Mouse (Mus musculus): ENCODE measurements around the gene Ankrd53.
"Not testable (repeated sequence)": the region's sequence is repeated elsewhere in the genome, so short reads cannot be mapped to it uniquely, and the experiment has no call there.

The Ankrd53 gene

DNA sequence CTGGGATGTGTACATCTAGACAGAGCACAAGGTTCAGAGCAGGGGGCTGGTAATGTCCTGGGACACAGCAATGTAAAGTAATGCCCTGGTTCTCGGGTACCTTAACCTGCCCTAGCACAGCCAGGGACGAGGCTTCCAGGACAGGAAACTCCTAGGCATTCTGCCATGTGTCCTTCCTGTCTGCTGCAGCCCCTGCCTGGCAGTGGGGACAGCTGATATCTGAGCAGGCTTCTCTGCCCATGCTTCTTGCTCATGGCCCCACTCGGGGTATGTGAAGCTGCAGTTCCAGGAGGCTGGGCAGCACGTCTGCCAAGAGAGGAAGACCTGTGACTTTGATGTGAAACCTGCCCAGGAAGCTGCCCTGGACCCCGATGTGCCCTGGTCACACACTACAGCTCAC lies 6.0 kb downstream of the Ankrd53 start:
- no peak for DNase-seq

DNA sequence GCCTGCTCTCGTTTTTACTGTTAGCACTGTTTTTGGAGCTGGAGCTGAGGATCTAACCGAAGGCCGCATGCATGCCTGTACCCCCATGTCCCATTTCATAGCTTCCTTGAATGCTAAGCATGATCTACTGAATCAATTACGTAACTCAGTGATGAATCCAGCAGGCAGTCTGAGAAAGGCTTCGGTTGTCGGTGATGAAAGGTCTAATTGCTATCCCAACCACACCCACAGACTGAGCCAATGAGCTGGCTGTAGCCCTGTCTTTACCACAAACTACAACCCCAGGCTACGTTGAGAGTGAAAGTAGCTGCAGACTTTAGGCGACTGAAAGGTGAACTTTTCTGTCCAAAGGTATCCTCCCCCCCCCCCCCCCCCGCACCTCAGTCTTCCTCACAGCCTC lies 11.7 kb downstream of the Ankrd53 start:
- DNase-seq = no peak

DNA sequence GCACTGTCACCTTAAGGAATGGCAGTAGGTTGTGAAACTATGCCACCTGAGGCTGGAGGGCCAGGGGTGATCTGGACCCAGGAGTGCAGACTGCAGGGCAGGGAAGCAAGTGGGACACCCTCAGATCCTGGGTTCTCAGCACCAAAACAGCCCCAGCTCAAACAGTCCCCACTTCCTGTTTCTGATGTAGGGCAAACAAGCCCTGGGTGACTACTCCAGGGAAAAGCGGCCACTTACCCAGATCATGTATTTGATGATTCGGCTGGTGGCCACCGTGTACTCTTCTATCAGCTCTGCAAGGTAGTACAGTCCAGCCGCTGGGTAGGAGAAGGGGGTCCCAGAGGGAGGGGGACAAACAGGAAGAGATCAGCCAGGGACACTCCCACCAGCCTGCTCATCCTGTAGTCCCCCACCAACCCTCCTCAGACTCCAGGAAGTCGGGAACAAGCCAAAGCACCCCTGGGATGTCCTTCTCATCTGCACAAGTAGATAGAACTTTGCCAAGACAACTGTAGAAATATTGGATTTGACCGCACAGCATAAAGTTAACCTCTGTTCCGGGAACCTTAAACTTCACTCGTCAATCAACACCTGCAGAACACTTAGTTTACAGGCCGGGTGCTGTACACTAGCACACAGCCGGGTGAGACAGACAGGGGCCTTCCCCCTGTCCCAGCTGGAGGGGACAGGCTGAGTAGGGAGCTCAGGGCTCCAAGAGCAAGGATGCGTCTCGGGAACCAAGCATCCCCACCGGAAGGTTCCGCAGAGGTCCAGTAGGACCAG lies 12.5 kb downstream of the Ankrd53 start:
- DNase-seq = peak; percentile 40

DNA sequence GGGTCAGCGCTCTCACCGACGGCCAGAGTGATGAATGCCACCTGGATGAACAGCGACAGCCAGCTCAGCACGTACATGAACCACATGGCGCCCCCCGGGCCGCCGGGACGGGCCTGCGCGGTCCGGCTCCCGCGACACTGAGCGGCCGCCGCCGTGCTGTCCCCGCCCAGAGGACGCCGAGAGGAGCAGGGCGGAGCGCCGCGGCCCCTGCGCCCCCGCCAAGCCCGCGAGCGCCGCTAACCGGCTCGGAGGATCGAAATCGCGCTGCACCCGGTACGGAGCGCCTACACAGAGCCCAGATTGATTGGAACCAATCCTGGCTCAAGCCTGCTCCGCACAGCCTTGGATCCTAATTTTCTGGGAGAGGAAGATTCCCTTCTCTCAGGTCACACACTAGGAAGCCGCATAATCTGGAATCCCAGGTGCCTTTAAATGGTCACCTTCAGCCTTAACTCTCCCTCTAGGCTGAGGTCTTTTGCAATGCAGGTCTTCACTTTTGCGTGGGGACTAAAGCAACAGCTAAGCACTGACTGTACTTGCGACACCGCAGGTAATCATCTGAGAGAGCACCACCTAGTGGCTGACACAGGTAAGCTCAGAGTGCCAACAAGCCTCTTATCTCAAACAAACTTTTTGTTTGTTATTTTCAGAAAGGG lies 13.3 kb downstream of the Ankrd53 start, which contains the start of gene Tex261:
Gene Tex261 (minus strand): TSS at position 176 of the 656 bp plus-strand sequence.
- peak; percentile 95 for DNase-seq

DNA sequence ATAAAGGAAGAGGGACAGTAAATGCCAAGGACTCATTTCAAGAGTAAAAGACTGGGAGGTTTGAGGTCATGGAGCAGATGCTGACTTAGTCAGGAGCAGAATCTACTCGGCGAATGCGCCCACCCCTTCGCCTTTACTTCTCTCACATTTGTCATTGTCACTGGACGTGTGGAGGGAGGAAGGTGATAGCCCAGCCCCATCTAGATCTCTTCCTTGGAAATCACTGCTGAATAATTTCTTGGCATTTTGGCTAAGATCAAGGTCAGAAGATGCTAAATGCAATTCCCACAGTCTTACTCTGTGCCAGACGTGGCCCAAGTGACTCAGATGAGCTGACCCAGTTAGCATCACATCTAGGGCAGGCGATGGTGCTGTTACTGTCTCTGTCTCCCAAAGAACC lies 15.9 kb downstream of the Ankrd53 start:
- no peak for DNase-seq

DNA sequence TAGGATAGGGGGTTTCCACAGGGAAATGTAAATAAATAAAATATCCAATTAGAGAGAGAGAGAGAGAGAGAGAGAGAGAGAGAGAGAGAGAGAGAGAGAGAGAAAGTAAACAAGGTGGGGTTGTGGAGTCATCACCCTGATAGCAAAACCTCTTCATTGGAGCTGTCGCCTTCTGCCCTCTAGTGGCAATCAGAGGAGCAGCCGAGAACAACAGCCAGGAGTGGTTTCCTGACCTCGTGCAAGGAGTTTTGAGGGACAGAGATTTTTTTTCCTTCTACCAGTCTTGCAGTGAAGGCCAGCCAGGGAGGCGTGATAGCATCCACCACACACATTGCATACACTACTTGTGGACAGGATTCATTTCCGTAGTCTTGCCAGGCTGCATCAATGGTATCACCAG lies 16.6 kb downstream of the Ankrd53 start:
- peak; percentile 81 for DNase-seq

DNA sequence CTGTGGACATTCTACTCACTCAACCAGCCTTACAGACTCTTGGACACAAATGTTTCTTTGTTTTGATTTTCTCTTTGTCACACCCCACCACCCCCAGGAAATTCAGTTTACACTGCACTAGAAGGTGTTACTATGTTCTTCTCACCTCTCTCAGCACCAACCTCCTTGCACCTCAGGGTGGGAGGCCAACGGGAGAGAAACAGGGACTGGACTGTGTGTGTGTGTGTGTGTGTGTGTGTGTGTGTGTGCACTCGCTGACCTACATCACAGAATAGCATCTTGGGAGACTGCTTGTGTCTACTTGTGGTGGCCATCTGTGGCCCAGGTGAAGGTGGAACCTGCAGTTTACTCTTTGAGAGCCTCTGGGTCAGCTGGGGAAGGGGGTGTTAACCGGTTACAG lies 24.0 kb downstream of the Ankrd53 start:
- DNase-seq = no peak

DNA sequence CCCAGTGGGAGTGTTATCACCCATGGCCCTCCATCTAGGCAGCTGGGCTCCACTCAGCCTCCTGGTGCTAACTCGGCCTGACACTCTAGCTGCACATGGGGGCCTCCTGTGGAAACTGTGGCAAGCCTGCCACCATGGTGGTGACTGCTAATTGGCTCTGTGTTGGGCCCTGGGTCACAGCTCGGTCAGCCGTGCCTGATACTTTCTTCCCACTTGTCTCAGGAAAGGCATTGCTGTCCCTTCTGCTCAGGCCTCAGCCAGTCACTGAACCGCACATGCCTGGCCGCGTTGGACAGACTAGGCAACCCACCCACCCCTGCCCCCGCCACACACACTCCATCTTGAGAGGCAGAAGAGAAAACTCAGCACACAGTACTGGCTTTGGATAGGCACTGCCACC lies 26.1 kb downstream of the Ankrd53 start:
- peak; percentile 96 for DNase-seq

DNA sequence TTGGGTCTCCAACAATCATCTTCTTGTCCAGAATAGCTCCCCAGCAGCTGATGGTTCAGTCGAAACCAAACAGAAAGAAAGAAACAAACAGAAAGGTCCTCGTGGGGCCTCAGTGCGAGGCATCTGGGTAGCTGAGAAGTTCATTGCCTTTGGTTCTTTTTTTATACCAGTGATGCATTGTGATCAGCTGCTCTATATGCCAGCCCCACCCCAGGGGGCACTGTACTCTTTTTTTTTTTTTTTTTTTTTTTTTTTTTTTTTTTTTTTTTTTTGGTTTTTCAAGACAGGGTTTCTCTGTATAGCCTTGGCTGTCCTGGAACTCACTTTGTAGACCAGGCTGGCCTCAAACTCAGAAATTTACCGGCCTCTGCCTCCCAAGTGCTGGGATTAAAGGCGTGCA lies 28.1 kb downstream of the Ankrd53 start:
- not testable (repeated sequence) for DNase-seq

DNA sequence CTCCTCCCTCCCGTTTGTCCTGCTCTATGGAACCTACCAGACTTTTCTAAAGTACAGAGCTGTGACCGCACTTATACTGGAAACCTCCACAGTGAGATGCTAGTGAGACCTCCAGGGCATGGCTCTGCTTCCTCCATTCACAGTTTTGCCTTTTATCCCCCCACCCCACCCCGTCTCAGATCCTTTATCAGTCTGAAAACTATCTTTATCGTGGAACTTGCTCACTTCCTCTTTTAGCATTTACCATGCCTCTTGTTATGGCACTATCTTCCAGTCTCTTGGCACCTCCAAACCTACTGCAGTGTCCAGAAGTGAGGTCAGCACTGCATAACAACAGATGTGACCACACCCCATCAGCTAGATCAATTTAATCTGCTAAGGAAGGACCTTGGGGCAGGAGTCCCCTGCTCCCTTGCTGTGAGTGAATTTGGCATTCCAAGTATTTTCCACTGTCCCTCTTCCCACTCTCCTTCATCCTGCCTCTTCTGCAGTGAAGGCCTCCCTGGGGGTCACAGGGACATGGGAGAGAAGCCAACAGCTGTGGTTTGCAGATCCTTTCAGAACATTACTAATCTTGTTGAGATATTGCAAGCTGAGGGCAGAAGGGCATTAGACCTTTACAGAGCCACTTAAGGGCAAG lies 28.9 kb downstream of the Ankrd53 start:
- DNase-seq = no peak

DNA sequence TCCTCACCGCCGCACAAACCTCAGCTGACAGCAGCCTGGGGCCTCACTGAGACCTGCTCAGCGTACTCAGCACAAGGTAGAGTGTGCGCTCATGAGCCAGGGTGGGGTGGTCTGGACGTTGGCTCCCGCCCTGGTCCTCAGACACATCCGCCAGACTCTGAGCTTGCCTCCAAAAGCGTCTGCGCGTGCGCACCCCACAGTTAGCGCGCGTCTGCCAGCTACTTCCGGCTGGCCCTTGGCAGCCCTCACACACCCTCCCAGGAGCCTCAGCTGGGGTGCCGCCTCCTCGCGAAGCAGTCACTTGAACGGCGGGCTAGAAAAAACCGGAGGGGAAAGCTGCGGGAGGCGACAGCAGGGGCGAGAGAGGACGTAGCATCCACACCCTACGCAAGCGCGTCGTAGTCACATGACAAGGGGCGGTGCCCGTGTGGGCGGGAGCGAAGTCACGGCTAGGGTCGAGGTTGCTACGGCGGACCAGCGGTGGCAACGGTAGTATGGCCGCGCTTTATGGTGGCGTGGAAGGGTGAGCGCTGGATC lies 32.4 kb downstream of the Ankrd53 start, which contains the start of gene Nagk:
Gene Nagk (plus strand): TSS at position 223 of the 537 bp plus-strand sequence.
- DNase-seq = peak; percentile 97

DNA sequence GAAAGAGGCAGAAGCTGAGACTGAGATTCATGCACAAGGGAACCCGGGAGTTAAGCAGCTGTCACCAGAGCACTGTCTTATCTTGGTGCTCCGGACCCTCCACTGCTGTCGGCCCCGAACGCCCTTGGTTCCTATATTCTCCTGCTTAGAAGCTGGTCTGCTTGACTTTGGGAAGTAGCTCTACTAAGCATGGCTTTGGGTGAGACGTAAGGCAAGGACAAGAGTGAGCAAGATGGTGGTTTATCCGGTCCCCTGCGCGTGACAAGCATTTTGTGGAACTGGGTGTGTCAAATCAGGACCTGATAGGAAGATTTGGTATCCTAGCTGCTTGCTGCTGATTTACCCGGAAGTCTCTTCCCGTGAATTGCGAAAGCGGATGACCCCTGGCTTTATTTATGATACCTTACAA lies 33.1 kb downstream of the Ankrd53 start:
- peak; percentile 44 for DNase-seq

DNA sequence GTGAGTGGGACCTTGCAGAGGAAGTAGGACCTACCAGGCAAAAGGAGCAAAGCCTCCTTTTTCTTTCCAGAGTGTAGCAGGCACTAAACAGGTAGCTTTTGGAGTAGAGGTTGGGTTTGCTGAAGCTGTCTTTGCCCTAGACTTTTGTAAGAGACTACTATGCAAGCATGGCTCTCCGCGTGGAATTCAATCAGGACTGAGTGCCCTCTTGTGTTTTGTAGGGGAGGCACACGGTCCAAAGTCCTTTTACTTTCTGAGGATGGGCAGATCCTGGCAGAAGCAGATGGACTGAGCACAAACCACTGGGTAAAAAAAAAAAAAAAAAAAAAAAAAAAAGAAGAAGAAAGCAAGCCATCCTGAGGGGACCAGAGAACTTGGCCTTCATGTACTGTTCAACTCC lies 34.2 kb downstream of the Ankrd53 start:
- peak; percentile 30 for DNase-seq

DNA sequence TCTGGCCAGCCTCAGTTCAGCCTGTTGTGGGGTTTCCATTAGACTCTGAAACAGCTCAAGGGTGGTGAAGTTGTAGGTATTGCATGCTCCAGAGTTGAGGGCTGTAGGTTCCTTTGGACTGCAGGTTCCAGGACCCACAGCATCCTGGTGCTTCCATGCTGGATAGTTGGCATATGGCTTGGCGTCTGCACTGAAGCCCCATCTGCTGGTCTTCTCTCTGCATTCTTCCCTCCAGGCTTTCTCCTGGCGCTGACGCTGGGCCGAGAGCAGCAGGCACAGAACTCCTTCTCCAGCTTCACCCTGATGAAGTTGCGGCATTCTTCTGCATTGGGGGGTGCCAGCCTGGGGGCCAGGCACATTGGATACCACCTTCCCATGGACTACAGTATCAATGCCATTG lies 39.6 kb downstream of the Ankrd53 start:
- no peak for DNase-seq

DNA sequence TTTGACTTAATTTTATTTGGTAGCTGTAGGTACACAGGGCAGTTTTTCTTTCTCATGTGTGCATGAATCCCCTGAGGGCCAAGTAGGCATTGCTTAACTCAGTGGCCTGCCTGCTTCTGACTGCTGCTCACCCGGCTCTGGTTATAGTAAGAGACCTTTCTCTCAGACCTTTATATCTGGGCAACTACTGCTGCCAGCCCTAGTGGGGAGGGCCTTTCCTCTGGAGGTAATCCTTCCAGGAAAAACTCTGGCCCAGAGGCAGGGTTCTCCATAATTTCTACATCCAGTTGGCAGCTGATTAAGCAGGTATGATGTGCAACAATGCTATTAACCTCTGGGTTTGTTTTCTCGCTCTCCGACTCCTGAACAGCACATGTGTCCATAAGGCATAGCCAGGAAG lies 40.4 kb downstream of the Ankrd53 start:
- no peak for DNase-seq

DNA sequence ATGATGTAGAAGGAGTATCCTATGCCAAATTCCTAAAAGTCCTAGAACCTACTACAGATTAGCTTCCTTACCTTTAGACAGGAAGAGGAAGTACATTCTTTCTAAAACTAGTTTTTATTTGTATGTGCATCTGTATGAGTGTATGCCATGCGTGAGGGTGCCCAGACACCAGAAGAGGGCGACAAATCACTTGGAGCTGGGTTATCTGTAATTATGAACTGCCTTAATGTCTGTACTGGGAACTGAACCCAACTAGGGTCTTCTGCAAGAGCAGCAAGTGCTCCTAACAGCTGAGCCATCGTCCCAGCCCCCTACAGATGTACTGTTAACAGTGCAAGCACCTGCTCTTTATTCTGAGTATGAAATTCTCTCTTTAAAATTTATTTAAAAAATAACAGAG lies 53.4 kb downstream of the Ankrd53 start:
- no peak for DNase-seq
